Mouse (Mus musculus) ES-Bruce4 (cell line): ENCODE results near the gene Alox5ap.

Experiments used
- CTCF ChIP-seq: IDR thresholded peaks from one replicate; pipeline ENCODE4 v1.8.1; 2011; ENCODE audit warnings: low read depth, low read length
- POLR2A ChIP-seq: IDR thresholded peaks from one replicate; pipeline ENCODE4 v1.8.1; 2011; ENCODE audit warnings: low read length; ENCODE audit not compliant: insufficient read depth

- TF ChIP-seq CTCF, result no peak
- no peak for TF ChIP-seq POLR2A
Measured at GRCm38 (mm10) chr5:149237221-149237950, 27.2 kb upstream of the Alox5ap start.
